Mouse (Mus musculus): ENCODE results near the gene Tsku. TPM values are rescaled to one million over a fixed set of nuclear protein-coding genes. Genes with fewer than 3 reads are reported as not detected.

The Tsku gene
- polyA plus RNA-seq, 1 experiment from 2014 or later = 1.3 TPM

DNA sequence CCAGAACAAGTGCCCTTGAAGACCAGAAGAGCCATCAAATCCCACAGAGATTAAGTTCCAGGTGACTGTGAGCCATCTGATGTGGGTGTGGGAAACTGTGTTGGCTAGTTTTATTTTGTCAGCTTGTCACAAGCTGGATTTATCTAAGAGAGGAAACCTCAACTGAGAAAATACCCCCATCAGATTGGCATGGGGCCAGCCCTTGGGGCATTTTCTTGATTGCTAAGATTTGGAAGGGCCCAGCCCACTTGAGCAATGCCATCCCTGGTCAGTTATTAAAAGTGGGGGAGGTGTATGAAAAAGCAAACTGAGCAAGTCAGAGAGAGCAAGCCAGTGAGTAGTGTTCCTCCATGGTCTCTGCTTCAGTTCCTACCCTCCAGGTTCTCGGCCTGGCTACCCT lies 36.9 kb downstream of the Tsku start:
- Histone ChIP-seq H3K27ac (replicated peaks) (no peak overlapping the region), H3K4me2 (no peak overlapping the region), H3K4me3 (replicated peaks) (no peak overlapping the region), H3K36me3 (replicated peaks) (no peaks in the 10 kb centered on the region), H3K9me3 (replicated peaks) (no peaks in the 10 kb centered on the region), H3K4me1 (replicated peaks) (peaks cover 39% of the 10 kb centered on the region), H3K9ac (no peak overlapping the region), H3K27me3 (no peaks in the 10 kb centered on the region)
- 53% methylated on average over 1 of the region's 1 CpGs for WGBS (ENCODE audit: insufficient replicate concordance)
- no peak for ATAC-seq (ENCODE audit: insufficient read depth)

- peak; percentile 27; the same call in 1 of the 2 replicates for ATAC-seq (ENCODE audit: insufficient read depth)
Measured at GRCm38 (mm10) chr7:98323288-98324019, 37.7 kb downstream of the Tsku start.

DNA sequence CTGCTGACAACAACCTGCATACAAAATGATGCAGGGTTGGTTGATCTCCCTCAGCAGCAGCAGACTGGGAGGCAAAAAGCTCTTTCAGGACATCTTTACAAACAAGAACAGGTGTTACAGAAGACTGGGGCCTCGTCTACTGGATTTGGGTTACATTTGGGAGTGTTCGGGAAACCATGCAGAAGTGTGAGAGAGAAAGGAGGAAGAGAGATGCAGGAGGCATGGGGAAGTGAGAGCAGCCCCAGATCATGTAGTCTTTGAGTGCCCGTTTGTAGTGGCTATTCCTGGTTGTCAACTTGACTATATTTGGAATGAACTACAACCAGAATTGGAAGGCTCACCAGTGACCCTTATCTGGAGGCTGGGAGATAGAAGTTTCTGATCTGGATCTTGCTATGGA lies 38.7 kb downstream of the Tsku start:
- H3K9ac ChIP-seq = no peak overlapping the region
- H3K4me1 ChIP-seq (replicated peaks) = peaks cover 26% of the 10 kb centered on the region

More at GRCm38 (mm10) chr7:98323288-98324019, 37.7 kb downstream of the Tsku start:
- H3K4me1 ChIP-seq (replicated peaks) = peaks cover 32% of the 10 kb centered on the region
- no peak overlapping the region for H3K27ac ChIP-seq (replicated peaks)
- no peaks in the 10 kb centered on the region for H3K27me3 ChIP-seq
- H3K9ac ChIP-seq = no peak overlapping the region
- H3K4me3 ChIP-seq (replicated peaks) = no peak overlapping the region
- no peak overlapping the region for H3K4me2 ChIP-seq
- no peaks in the 10 kb centered on the region for H3K36me3 ChIP-seq (replicated peaks)
- H3K9me3 ChIP-seq (replicated peaks) = no peaks in the 10 kb centered on the region
- 44% methylated on average over 5 of the region's 5 CpGs for WGBS (ENCODE audit: insufficient replicate concordance)

GRCm38 (mm10) chr7:98321083-98321482 lies 40.0 kb downstream of the Tsku start, which contains the start of gene Acer3:
Acer3 (minus strand) TSS chr7:98321208.
- peaks cover 3% of the 10 kb centered on the region; the same call in 1 of the 2 replicates for H3K27me3 ChIP-seq
- no peak within 1 kb of the TSS for H3K4me3 ChIP-seq (replicated peaks)
- no peak within 1 kb of the TSS; the same call in 1 of the 2 replicates for H3K27ac ChIP-seq (replicated peaks)
- H3K36me3 ChIP-seq (replicated peaks) = no peaks in the 10 kb centered on the region
- no peak within 1 kb of the TSS for H3K4me2 ChIP-seq
- H3K4me1 ChIP-seq (replicated peaks) = peaks cover 26% of the 10 kb centered on the region
- WGBS (ENCODE audit: insufficient replicate concordance) = 44% methylated on average over 2 of the region's 2 CpGs
- H3K9ac ChIP-seq = no peak within 1 kb of the TSS
- no peaks in the 10 kb centered on the region for H3K9me3 ChIP-seq (replicated peaks)
- ATAC-seq (ENCODE audit: insufficient read depth) = no peak

More for the DNA sequence above, 38.7 kb downstream of the Tsku start:
- ATAC-seq (ENCODE audit: insufficient read depth) = no peak
- H3K4me3 ChIP-seq (replicated peaks) = no peak overlapping the region
- no peaks in the 10 kb centered on the region for H3K36me3 ChIP-seq (replicated peaks)
- no peak overlapping the region for H3K4me2 ChIP-seq
- WGBS (ENCODE audit: insufficient replicate concordance) = 38% methylated on average over 3 of the region's 3 CpGs
- H3K9me3 ChIP-seq (replicated peaks) = no peaks in the 10 kb centered on the region
- no peaks in the 10 kb centered on the region for H3K27me3 ChIP-seq
- H3K27ac ChIP-seq (replicated peaks) = no peak overlapping the region

GRCm38 (mm10) chr7:98320006-98320556 lies 41.0 kb downstream of the Tsku start:
- WGBS (ENCODE audit: insufficient replicate concordance) = 69% methylated on average over 7 of the region's 7 CpGs
- no peak for ATAC-seq (ENCODE audit: insufficient read depth)
- no peak overlapping the region for H3K4me2 ChIP-seq

GRCm38 (mm10) chr7:98316568-98316967 lies 44.6 kb downstream of the Tsku start:
- Histone ChIP-seq H3K4me2 (no peak overlapping the region), H3K27ac (replicated peaks) (no peak overlapping the region), H3K27me3 (peaks cover 20% of the 10 kb centered on the region; the same call in 1 of the 2 replicates), H3K9me3 (replicated peaks) (no peaks in the 10 kb centered on the region), H3K9ac (no peak overlapping the region), H3K36me3 (replicated peaks) (no peaks in the 10 kb centered on the region), H3K4me3 (replicated peaks) (no peak overlapping the region), H3K4me1 (replicated peaks) (no peaks in the 10 kb centered on the region)
- ATAC-seq (ENCODE audit: insufficient read depth) = no peak
- 34% methylated on average over 2 of the region's 2 CpGs for WGBS (ENCODE audit: insufficient replicate concordance)

More at GRCm38 (mm10) chr7:98320006-98320556, 41.0 kb downstream of the Tsku start:
- Histone ChIP-seq H3K9me3 (replicated peaks) (no peaks in the 10 kb centered on the region), H3K4me3 (replicated peaks) (no peak overlapping the region), H3K4me1 (replicated peaks) (peaks cover 26% of the 10 kb centered on the region), H3K27ac (replicated peaks) (no peak overlapping the region), H3K27me3 (peaks cover 3% of the 10 kb centered on the region; the same call in 1 of the 2 replicates), H3K36me3 (replicated peaks) (no peaks in the 10 kb centered on the region), H3K9ac (no peak overlapping the region)

DNA sequence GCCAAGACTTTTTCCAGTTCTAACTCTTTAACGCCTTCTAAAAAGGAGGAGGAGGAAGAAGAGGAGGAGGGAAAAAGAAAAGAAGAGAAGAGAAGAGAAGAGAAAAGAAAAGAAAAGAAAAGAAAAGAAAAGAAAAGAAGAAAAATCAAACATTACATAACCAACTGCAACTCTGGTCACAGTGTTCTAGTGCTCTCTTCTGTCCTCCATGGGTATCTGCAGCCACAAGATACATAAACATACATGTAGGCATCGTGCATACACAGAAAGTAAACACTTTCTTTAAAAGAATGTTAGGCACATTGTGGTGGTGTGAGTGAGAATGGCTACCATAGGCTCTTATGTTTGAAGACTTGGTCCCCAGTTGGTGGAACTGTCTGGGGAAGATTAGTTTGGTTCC lies 46.0 kb downstream of the Tsku start:
- Histone ChIP-seq H3K9ac (no peak overlapping the region), H3K4me3 (replicated peaks) (no peak overlapping the region), H3K4me1 (replicated peaks) (no peaks in the 10 kb centered on the region), H3K27me3 (peaks cover 20% of the 10 kb centered on the region; the same call in 1 of the 2 replicates), H3K27ac (replicated peaks) (no peak overlapping the region), H3K9me3 (replicated peaks) (no peaks in the 10 kb centered on the region), H3K36me3 (replicated peaks) (no peaks in the 10 kb centered on the region), H3K4me2 (no peak overlapping the region)
- ATAC-seq (ENCODE audit: insufficient read depth) = no peak
- WGBS (ENCODE audit: insufficient replicate concordance) = 80% methylated on average over 2 of the region's 2 CpGs

- peaks cover 21% of the 10 kb centered on the region for H3K4me1 ChIP-seq (replicated peaks)
- no peaks in the 10 kb centered on the region for H3K9me3 ChIP-seq (replicated peaks)
- ATAC-seq (ENCODE audit: insufficient read depth) = no peak
- no peak overlapping the region for H3K4me3 ChIP-seq (replicated peaks)
- H3K27me3 ChIP-seq = peaks cover 20% of the 10 kb centered on the region; the same call in 1 of the 2 replicates
- H3K4me2 ChIP-seq = no peak overlapping the region
- H3K27ac ChIP-seq (replicated peaks) = no peak overlapping the region
- no peak overlapping the region for H3K9ac ChIP-seq
- WGBS (ENCODE audit: insufficient replicate concordance) = 37% methylated on average over 4 of the region's 4 CpGs
- H3K36me3 ChIP-seq (replicated peaks) = no peaks in the 10 kb centered on the region
Measured at GRCm38 (mm10) chr7:98312185-98312920, 48.8 kb downstream of the Tsku start.

- 64% methylated on average over 6 of the region's 6 CpGs for WGBS (ENCODE audit: insufficient replicate concordance)
- no peaks in the 10 kb centered on the region for H3K36me3 ChIP-seq (replicated peaks)
- H3K27me3 ChIP-seq = peaks cover 17% of the 10 kb centered on the region; the same call in 1 of the 2 replicates
- H3K9me3 ChIP-seq (replicated peaks) = no peaks in the 10 kb centered on the region
- H3K4me3 ChIP-seq (replicated peaks) = no peak overlapping the region
- H3K9ac ChIP-seq = no peak overlapping the region
- H3K27ac ChIP-seq (replicated peaks) = no peak overlapping the region
- H3K4me2 ChIP-seq = peak overlapping the region; percentile 92; the same call in 1 of the 2 replicates
- peaks cover 27% of the 10 kb centered on the region for H3K4me1 ChIP-seq (replicated peaks)
- no peak for ATAC-seq (ENCODE audit: insufficient read depth)
Measured at GRCm38 (mm10) chr7:98310266-98310665, 50.9 kb downstream of the Tsku start.

- peak; percentile 98 for ATAC-seq (ENCODE audit: insufficient read depth)
- H3K27me3 ChIP-seq = peaks cover 17% of the 10 kb centered on the region; the same call in 1 of the 2 replicates
- under 1% methylated on average over 53 of the region's 53 CpGs for WGBS (ENCODE audit: insufficient replicate concordance)
Measured at GRCm38 (mm10) chr7:98309219-98310030, 51.7 kb downstream of the Tsku start.

More at GRCm38 (mm10) chr7:98309219-98310030, 51.7 kb downstream of the Tsku start:
- Histone ChIP-seq H3K4me2 (peak overlapping the region; percentile 92), H3K4me1 (replicated peaks) (peaks cover 30% of the 10 kb centered on the region), H3K9ac (peak overlapping the region; percentile 94), H3K27ac (replicated peaks) (peak overlapping the region; percentile 86), H3K4me3 (replicated peaks) (peak overlapping the region; percentile 92), H3K9me3 (replicated peaks) (no peaks in the 10 kb centered on the region), H3K36me3 (replicated peaks) (no peaks in the 10 kb centered on the region)

Data from liver, embryonic 15.5 days (tissue).